Mouse (Mus musculus): ENCODE results near the gene Nckap5.
A peak's percentile ranks its signal among the peaks of the same experiment; 100 is the strongest.

The Nckap5 gene

GRCm38 (mm10) chr1:126411426-126411825, 419.2 kb downstream of the Nckap5 start:
- DNase-seq (ENCODE audit: extremely low spot score, low read depth, low spot score) = no peak

- DNase-seq (ENCODE audit: extremely low spot score, low read depth, low spot score) = no peak
Observed at GRCm38 (mm10) chr1:126407886-126408285, 422.7 kb downstream of the Nckap5 start.

GRCm38 (mm10) chr1:126405543-126405942, 425.1 kb downstream of the Nckap5 start:
- DNase-seq (ENCODE audit: extremely low spot score, low read depth, low spot score) = no peak

- no peak for DNase-seq (ENCODE audit: extremely low spot score, low read depth, low spot score)
Observed at GRCm38 (mm10) chr1:126403970-126404369, 426.6 kb downstream of the Nckap5 start.

GRCm38 (mm10) chr1:126391204-126391603, 439.4 kb downstream of the Nckap5 start:
- no peak for DNase-seq (ENCODE audit: extremely low spot score, low read depth, low spot score)

- no peak for DNase-seq (ENCODE audit: extremely low spot score, low read depth, low spot score)
Observed at GRCm38 (mm10) chr1:126377339-126377980, 453.1 kb downstream of the Nckap5 start.

GRCm38 (mm10) chr1:126366736-126367135, 463.9 kb downstream of the Nckap5 start:
- no peak for DNase-seq (ENCODE audit: extremely low spot score, low read depth, low spot score)

- DNase-seq (ENCODE audit: extremely low spot score, low read depth, low spot score) = no peak
Observed at GRCm38 (mm10) chr1:126364556-126364955, 466.0 kb downstream of the Nckap5 start.

- no peak for DNase-seq (ENCODE audit: extremely low spot score, low read depth, low spot score)
Observed at GRCm38 (mm10) chr1:126360531-126361220, 469.9 kb downstream of the Nckap5 start.

- no peak for DNase-seq (ENCODE audit: extremely low spot score, low read depth, low spot score)
Observed at GRCm38 (mm10) chr1:126360111-126360510, 470.5 kb downstream of the Nckap5 start.

GRCm38 (mm10) chr1:126341806-126342205, 488.8 kb downstream of the Nckap5 start:
- DNase-seq (ENCODE audit: extremely low spot score, low read depth, low spot score) = no peak

GRCm38 (mm10) chr1:126339250-126339649, 491.3 kb downstream of the Nckap5 start:
- DNase-seq (ENCODE audit: extremely low spot score, low read depth, low spot score) = no peak

- no peak for DNase-seq (ENCODE audit: extremely low spot score, low read depth, low spot score)
Observed at GRCm38 (mm10) chr1:126334202-126334601, 496.4 kb downstream of the Nckap5 start.

- DNase-seq (ENCODE audit: extremely low spot score, low read depth, low spot score) = no peak
Observed at GRCm38 (mm10) chr1:126332026-126332425, 498.6 kb downstream of the Nckap5 start.

- no peak for DNase-seq (ENCODE audit: extremely low spot score, low read depth, low spot score)
Observed at GRCm38 (mm10) chr1:126320696-126321095, 509.9 kb downstream of the Nckap5 start.

- DNase-seq (ENCODE audit: extremely low spot score, low read depth, low spot score) = no peak
Observed at GRCm38 (mm10) chr1:126317874-126318607, 512.6 kb downstream of the Nckap5 start.

- no peak for DNase-seq (ENCODE audit: extremely low spot score, low read depth, low spot score)
Observed at GRCm38 (mm10) chr1:126317345-126317744, 513.3 kb downstream of the Nckap5 start.

GRCm38 (mm10) chr1:126316866-126317265, 513.7 kb downstream of the Nckap5 start:
- peak; percentile 28 for DNase-seq (ENCODE audit: extremely low spot score, low read depth, low spot score)

GRCm38 (mm10) chr1:126301129-126301528, 529.5 kb downstream of the Nckap5 start:
- DNase-seq (ENCODE audit: extremely low spot score, low read depth, low spot score) = no peak

GRCm38 (mm10) chr1:126264931-126265330, 565.7 kb downstream of the Nckap5 start:
- no peak for DNase-seq (ENCODE audit: extremely low spot score, low read depth, low spot score)

- no peak for DNase-seq (ENCODE audit: extremely low spot score, low read depth, low spot score)
Observed at GRCm38 (mm10) chr1:126254364-126254763, 576.2 kb downstream of the Nckap5 start.

GRCm38 (mm10) chr1:126253934-126254333, 576.7 kb downstream of the Nckap5 start:
- DNase-seq (ENCODE audit: extremely low spot score, low read depth, low spot score) = no peak

Measured in hindlimb bud, embryonic 11.5 days (tissue).